Mouse (Mus musculus) ES-Bruce4 (cell line): ENCODE results near the gene Gm17332. TPM values are rescaled to one million over a fixed set of nuclear protein-coding genes. Genes with fewer than 3 reads are reported as not detected.

ENCODE experiments used
- polyA plus RNA-seq: library from polyadenylated mRNA; stranded (reverse); fragments of >200 nt; gene quantifications from 2 replicates; pipeline ENCODE4 v1.2.4, GENCODE M21; 2011; ENCODE audit warnings: low read depth; ENCODE audit not compliant: missing spikeins, insufficient read depth, insufficient read length

The Gm17332 gene
- polyA plus RNA-seq, 1 experiment, result not detected

Other genes starting within 250 kb of the Gm17332 start
- gene Erlec1, start 228.1 kb downstream of the Gm17332 start, polyA plus RNA-seq, result 41.7 and 44.0 TPM in 2 replicates
- gene Chac2, start 196.1 kb downstream of the Gm17332 start, polyA plus RNA-seq, result 5.2 and 5.6 TPM in 2 replicates
- 3.7 and 5.7 TPM in 2 replicates for gene Stc2, start 187.6 kb upstream of the Gm17332 start, polyA plus RNA-seq